ENCODE assay signal across 18 mouse cellular contexts in the genomic region with DNA sequence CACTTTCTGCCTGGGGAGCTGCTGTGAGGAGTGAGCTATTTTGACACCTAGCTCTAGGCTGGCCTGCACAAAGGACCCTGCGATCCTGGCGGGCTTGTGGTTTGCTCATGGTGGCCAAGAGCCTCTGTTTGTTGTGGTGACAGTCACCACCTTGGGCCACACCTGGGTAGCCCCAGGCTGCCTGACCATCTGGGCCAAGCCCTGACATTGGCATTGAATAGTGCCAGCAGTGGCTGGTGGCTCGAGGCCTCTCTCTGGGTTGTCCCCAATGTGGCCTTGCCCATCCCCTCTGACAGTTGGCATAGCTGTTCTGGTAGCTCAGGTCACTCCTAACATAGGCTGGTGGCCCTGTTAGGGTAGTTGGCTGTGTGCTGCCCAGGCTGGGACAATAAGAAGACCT. TPM values are rescaled to one million over a fixed set of nuclear protein-coding genes. Genes with fewer than 3 reads are reported as not detected.
DNase-seq lines count a peak whose midpoint lies in the region; ATAC-seq and TF ChIP-seq lines count a peak whose summit lies in the region.
"Had no signal": no experiment of that assay in that cellular context is flagged by ENCODE, and none has a peak within 500 bp of the region (broad histone marks: within the 10 kb centered on the region; RNA-seq: fewer than 3 reads in every experiment).

No protein-coding gene starts in this region.

- TF ChIP-seq POLR2A in heart, adult 2 months (IDR thresholded peaks at IDR 0.05; ENCODE audit: insufficient read depth, low read depth, low read length): no peak

- intact Hi-C loops in heart, adult 2 months (cut with DNase I): loop anchor here (10.0 kb wide), 1 partner anchor 235 kb away; a partner anchor contains a TSS
- intact Hi-C loops in heart, postnatal 14 days (cut with DNase I): no loop called here
- intact Hi-C loops in left cerebral cortex, postnatal 4 days (cut with DNase I): no loop called here

- DNase-seq in liver, embryonic 11.5 days (ENCODE audit: low spot score): no peak
- peak; percentile 77 for DNase-seq in gastrocnemius, postnatal 25 days
- peak; percentile 60 to 81 for DNase-seq in heart, adult 2 months
- DNase-seq in heart, postnatal 14 days: peak; percentile 39 to 71
- no peak for DNase-seq in left cerebral cortex, postnatal 4 days
- DNase-seq: adrenal gland, postnatal 25 days; cerebellum, adult 8-10 months; kidney, adult 8-10 months; right cerebral cortex, postnatal 25 days had no signal

- TF ChIP-seq CTCF in heart, adult 2 months (IDR thresholded peaks at IDR 0.05): no peak

- no peaks in the 10 kb centered on the region for H3K27me3 ChIP-seq in liver, embryonic 12.5 days (replicated peaks)
- no peaks in the 10 kb centered on the region for H3K27me3 ChIP-seq in liver, embryonic 11.5 days (replicated peaks; ENCODE audit: control insufficient read depth, insufficient read depth, low read length)
- no peaks in the 10 kb centered on the region for H3K27me3 ChIP-seq in heart, adult 2 months (ENCODE audit: control insufficient read depth, insufficient read depth, low read length)
- H3K27me3 ChIP-seq in kidney, embryonic 14.5 days (ENCODE audit: control insufficient read depth, insufficient read depth, low read length): no peaks in the 10 kb centered on the region
- H3K27me3 ChIP-seq: embryonic facial prominence, embryonic 15.5 days; forebrain, embryonic 12.5 days; limb, embryonic 12.5 days; neural tube, embryonic 12.5 days had no signal

- 0 out of 2 replicates have a peak overlapping the region, but pooled peaks have one; percentile 13 for H3K9ac ChIP-seq in liver, embryonic 12.5 days
- no peak overlapping the region for H3K9ac ChIP-seq in liver, embryonic 11.5 days (ENCODE audit: low read depth, low read length)
- no peak overlapping the region for H3K9ac ChIP-seq in heart, adult 2 months (ENCODE audit: low read depth, low read length)
- no peak overlapping the region for H3K9ac ChIP-seq in kidney, embryonic 14.5 days (ENCODE audit: low read depth, low read length)
- H3K9ac ChIP-seq: embryonic facial prominence, embryonic 15.5 days; forebrain, embryonic 12.5 days; limb, embryonic 12.5 days; neural tube, embryonic 12.5 days had no signal

- H3K79me2 ChIP-seq in heart, adult 2 months (replicated peaks; ENCODE audit: control insufficient read depth, insufficient read depth, low read length): peaks cover 9% of the 10 kb centered on the region; the same call in 1 of the 2 replicates

- no peak overlapping the region for H3K4me3 ChIP-seq in liver, embryonic 12.5 days
- H3K4me3 ChIP-seq in liver, embryonic 11.5 days (ENCODE audit: low read depth, low read length): no peak overlapping the region
- H3K4me3 ChIP-seq in heart, adult 2 months: no peak overlapping the region
- no peak overlapping the region for H3K4me3 ChIP-seq in kidney, embryonic 14.5 days (ENCODE audit: low read length)
- H3K4me3 ChIP-seq: embryonic facial prominence, embryonic 15.5 days; forebrain, embryonic 12.5 days; limb, embryonic 12.5 days; neural tube, embryonic 12.5 days had no signal

- ATAC-seq in liver, embryonic 12.5 days: no peak
- no peak for ATAC-seq in liver, embryonic 11.5 days (replicated peaks; ENCODE audit: low FRiP score)
- ATAC-seq in kidney, embryonic 14.5 days (ENCODE audit: low FRiP score, low TSS enrichment): no peak
- ATAC-seq: CD4-positive, CD25-positive, alpha-beta regulatory T cell, adult 4 months; midbrain, embryonic 16.5 days had no signal

- WGBS in liver, embryonic 12.5 days (ENCODE audit: insufficient replicate concordance): 86% methylated on average over 3 of the region's 3 CpGs
- 85% methylated on average over 3 of the region's 3 CpGs for WGBS in liver, embryonic 11.5 days
- WGBS in heart, adult 2 months: 57% methylated on average over 3 of the region's 3 CpGs
- WGBS in kidney, embryonic 14.5 days: 82% methylated on average over 3 of the region's 3 CpGs

- peaks cover 88% of the 10 kb centered on the region for H3K4me1 ChIP-seq in liver, embryonic 12.5 days
- H3K4me1 ChIP-seq in liver, embryonic 11.5 days (replicated peaks; ENCODE audit: control insufficient read depth, insufficient read depth, low read length): peaks cover 63% of the 10 kb centered on the region
- peaks cover 33% of the 10 kb centered on the region for H3K4me1 ChIP-seq in heart, adult 2 months (ENCODE audit: control insufficient read depth, insufficient read depth, low read length)
- H3K4me1 ChIP-seq in kidney, embryonic 14.5 days (ENCODE audit: control insufficient read depth, insufficient read depth, low read length): peaks cover 43% of the 10 kb centered on the region
- H3K4me1 ChIP-seq: neural tube, embryonic 12.5 days had no signal

- H3K36me3 ChIP-seq in liver, embryonic 12.5 days: peaks cover 85% of the 10 kb centered on the region
- peaks cover 19% of the 10 kb centered on the region for H3K36me3 ChIP-seq in liver, embryonic 11.5 days (ENCODE audit: control insufficient read depth, insufficient read depth, low read length)
- H3K36me3 ChIP-seq in heart, adult 2 months (ENCODE audit: control insufficient read depth, insufficient read depth, low read length): no peaks in the 10 kb centered on the region; the same call in 1 of the 2 replicates
- peaks cover 30% of the 10 kb centered on the region for H3K36me3 ChIP-seq in kidney, embryonic 14.5 days (ENCODE audit: control insufficient read depth, insufficient read depth, low read length)

- H3K9me3 ChIP-seq in liver, embryonic 12.5 days (replicated peaks): no peaks in the 10 kb centered on the region
- no peaks in the 10 kb centered on the region for H3K9me3 ChIP-seq in liver, embryonic 11.5 days (ENCODE audit: control insufficient read depth, low read length)
- no peaks in the 10 kb centered on the region for H3K9me3 ChIP-seq in kidney, embryonic 14.5 days (ENCODE audit: control insufficient read depth, low read length)
- H3K9me3 ChIP-seq: embryonic facial prominence, embryonic 15.5 days; forebrain, embryonic 12.5 days; limb, embryonic 12.5 days; neural tube, embryonic 12.5 days had no signal

- H3K4me2 ChIP-seq in liver, embryonic 12.5 days: no peak overlapping the region
- H3K4me2 ChIP-seq in liver, embryonic 11.5 days: no peak overlapping the region
- H3K4me2 ChIP-seq in kidney, embryonic 14.5 days (replicated peaks; ENCODE audit: low read depth, low read length): no peak overlapping the region
- H3K4me2 ChIP-seq: embryonic facial prominence, embryonic 15.5 days; forebrain, embryonic 12.5 days; limb, embryonic 12.5 days; neural tube, embryonic 12.5 days had no signal

- peak overlapping the region; percentile 89 for H3K27ac ChIP-seq in liver, embryonic 12.5 days
- H3K27ac ChIP-seq in liver, embryonic 11.5 days (ENCODE audit: low read depth, low read length): no peak overlapping the region
- peak overlapping the region; percentile 45 for H3K27ac ChIP-seq in heart, adult 2 months
- no peak overlapping the region for H3K27ac ChIP-seq in kidney, embryonic 14.5 days (ENCODE audit: low read depth, low read length)
- H3K27ac ChIP-seq: embryonic facial prominence, embryonic 15.5 days; forebrain, embryonic 12.5 days; limb, embryonic 12.5 days; macrophage; neural tube, embryonic 12.5 days had no signal

- peak; percentile 54; the same call in 1 of the 2 replicates for TF ChIP-seq EP300 in heart, adult 2 months (IDR thresholded peaks at IDR 0.05; ENCODE audit: insufficient read depth, low read depth, low read length)

RNA-seq across cellular contexts. Expression of a gene that starts 7.7 kb away (rescaled TPM):
- 170 and 173 TPM in 2 replicates for polyA plus RNA-seq in liver, embryonic 12.5 days (2016; fragmentation: Nextera tagmentation; extraction: Ambion mirVana)
- 132 and 136 TPM in 2 replicates for polyA plus RNA-seq in liver, embryonic 11.5 days (2014; fragmentation: Nextera tagmentation; extraction: Ambion mirVana)
- 100 to 1,000 TPM; 154 to 218 TPM for total RNA-seq in gastrocnemius, postnatal 25 days (2021)
- total RNA-seq in heart, adult 2 months (2021): 10 to 100 TPM; 71.1 to 79.3 TPM
- polyA plus RNA-seq in heart, adult 2 months (2012; rRNA removed): 56.5 and 56.7 TPM in 2 replicates
- total RNA-seq in heart, postnatal 14 days (2021): 10 to 100 TPM; 71.2 to 77.8 TPM
- 69.0 and 106 TPM in 2 replicates for polyA plus RNA-seq in kidney, embryonic 14.5 days (2014; fragmentation: Nextera tagmentation; extraction: Ambion mirVana)
- 10 to 100 TPM; 16.7 to 17.3 TPM for total RNA-seq in left cerebral cortex, postnatal 4 days (2021)

RNA-seq across cellular contexts. Expression of a gene that starts 24.9 kb away (rescaled TPM):
- polyA plus RNA-seq in liver, embryonic 12.5 days (2016; fragmentation: Nextera tagmentation; extraction: Ambion mirVana): 9.3 and 9.6 TPM in 2 replicates
- 11.2 and 13.3 TPM in 2 replicates for polyA plus RNA-seq in liver, embryonic 11.5 days (2014; fragmentation: Nextera tagmentation; extraction: Ambion mirVana)
- 10 to 100 TPM in 1 of 2 experiments, 1 to 10 TPM in 1; 9.5 to 10.3 TPM for total RNA-seq in gastrocnemius, postnatal 25 days (2021)
- 10 to 100 TPM; 11.4 to 13.4 TPM for total RNA-seq in heart, adult 2 months (2021)
- polyA plus RNA-seq in heart, adult 2 months (2012; rRNA removed): 15.6 and 20.0 TPM in 2 replicates
- 10 to 100 TPM; 14.5 to 17.4 TPM for total RNA-seq in heart, postnatal 14 days (2021)
- polyA plus RNA-seq in kidney, embryonic 14.5 days (2014; fragmentation: Nextera tagmentation; extraction: Ambion mirVana): 15.7 and 25.0 TPM in 2 replicates
- 10 to 100 TPM; 22.8 to 29.3 TPM for total RNA-seq in left cerebral cortex, postnatal 4 days (2021)

Comparison
In these comparisons a context has a peak if more than half of its experiments do, and no peak if none do; other contexts are left out.
1. H3K27ac ChIP-seq: peak in liver, embryonic 12.5 days (single experiment) and heart, adult 2 months (single experiment); none in liver, embryonic 11.5 days (single experiment) and kidney, embryonic 14.5 days (single experiment).
2. DNase-seq: peak in gastrocnemius, postnatal 25 days (single experiment), heart, adult 2 months (2 of 2) and heart, postnatal 14 days (2 of 2); none in liver, embryonic 11.5 days (single experiment) and left cerebral cortex, postnatal 4 days (single experiment).